Mouse (Mus musculus): ENCODE data around the gene Mif.
"Not testable (repeated sequence)": the region's sequence is repeated elsewhere in the genome, so short reads cannot be mapped to it uniquely, and the experiment has no call there.

DNA sequence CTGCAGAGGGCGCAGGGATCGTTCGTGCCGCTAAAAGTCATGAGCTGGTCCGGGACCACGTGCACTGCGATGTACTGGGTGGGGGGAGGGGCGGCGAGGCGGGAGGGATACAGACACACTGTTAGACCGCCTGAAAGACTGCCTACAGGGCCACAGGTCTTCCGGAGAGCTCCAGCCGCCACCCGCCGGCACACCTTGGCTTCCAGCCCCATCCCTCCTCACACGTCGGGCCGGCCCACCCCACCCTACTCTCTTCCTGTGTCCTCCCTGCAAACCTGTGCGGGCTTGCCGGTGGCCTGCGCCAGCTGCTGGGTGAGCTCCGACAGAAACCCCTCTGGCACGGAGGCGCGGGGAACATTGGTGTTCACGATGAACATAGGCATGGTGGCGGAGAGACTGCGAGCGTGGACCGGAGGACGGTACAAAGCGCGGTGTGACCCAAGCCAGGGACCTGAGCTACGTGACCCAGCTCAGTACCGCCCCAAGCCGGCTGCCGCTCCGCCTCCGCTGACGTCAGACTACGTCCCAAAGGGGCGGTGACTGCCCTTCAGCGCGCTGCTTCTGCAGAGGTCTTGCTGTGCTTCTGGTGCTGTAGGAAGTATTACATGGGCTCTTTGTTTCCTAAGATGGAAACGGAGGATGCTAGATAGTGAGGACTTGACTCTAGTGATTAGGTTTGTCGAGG lies at the start of gene Mif:
- peak; percentile 30; the same call in 1 of the 2 replicates for TF ChIP-seq POLR2A (IDR thresholded peaks at IDR 0.05; ENCODE audit: borderline replicate concordance, control insufficient read depth, low read depth, low read length)
- TF ChIP-seq CTCF (IDR thresholded peaks at IDR 0.05; ENCODE audit: control insufficient read depth, insufficient read depth, low read length): not testable (repeated sequence)
